Mouse (Mus musculus): ENCODE results near the gene Ehd3. TPM values are rescaled to one million over a fixed set of nuclear protein-coding genes. Genes with fewer than 3 reads are reported as not detected.

Ehd3 gene
- polyA plus RNA-seq, 1 experiment, result 7.7 TPM

DNA sequence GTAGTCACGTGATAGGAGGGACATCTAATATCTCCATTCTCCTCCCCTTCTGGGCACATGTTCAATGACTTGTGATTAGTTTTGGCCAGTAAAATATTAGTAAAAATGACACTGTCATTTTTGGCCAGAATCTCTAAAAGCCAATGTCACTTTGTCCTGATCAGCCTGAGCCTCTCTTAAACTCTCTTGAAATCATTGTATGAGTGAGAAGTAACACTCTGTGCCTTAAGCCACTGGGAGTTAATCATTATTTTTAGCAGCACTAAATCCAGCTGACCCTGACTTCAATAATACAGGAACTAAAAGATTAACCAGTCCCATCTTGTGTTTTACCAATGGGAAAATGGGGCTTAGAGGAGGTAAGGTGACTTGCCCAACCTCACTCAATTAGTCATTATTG is 43.5 kb downstream of the Ehd3 start:
- WGBS, result 84% methylated on average over 1 of the region's 1 CpGs
- Histone ChIP-seq H3K4me3 (replicated peaks; ENCODE audit: control insufficient read depth, low read depth, low read length) (no peak overlapping the region), H3K27ac (ENCODE audit: control insufficient read depth, insufficient read depth, low read depth, low read length, poor library complexity) (no peak overlapping the region), H3K4me1 (ENCODE audit: control insufficient read depth, insufficient read depth, low read length) (no peaks in the 10 kb centered on the region)
- TF ChIP-seq POLR2A (IDR thresholded peaks at IDR 0.05; ENCODE audit: borderline replicate concordance, control insufficient read depth, low read depth, low read length), result no peak
- TF ChIP-seq CTCF (IDR thresholded peaks at IDR 0.05; ENCODE audit: control insufficient read depth, insufficient read depth, low read length), result no peak

DNA sequence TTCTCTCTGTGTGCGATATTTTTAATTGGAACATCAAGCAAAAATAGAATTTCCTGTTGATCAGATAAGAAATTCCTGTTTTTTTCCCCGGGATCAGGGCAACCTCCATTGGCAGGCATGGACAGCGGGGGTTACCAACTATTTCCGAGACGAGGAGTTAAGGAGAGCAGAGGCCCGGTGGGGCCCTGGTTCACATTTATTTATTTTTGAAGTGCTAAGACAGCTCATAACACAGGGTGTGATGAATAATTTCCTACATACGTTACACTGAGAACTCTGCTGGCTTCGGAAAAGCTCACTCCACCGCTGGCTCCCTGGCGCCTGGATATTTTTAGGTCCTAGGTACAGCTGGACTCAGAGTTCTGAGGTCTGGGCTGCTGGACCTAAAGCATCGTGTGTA is 49.1 kb downstream of the Ehd3 start:
- H3K4me1 ChIP-seq (ENCODE audit: control insufficient read depth, insufficient read depth, low read length), result no peaks in the 10 kb centered on the region; the same call in 1 of the 2 replicates
- H3K27ac ChIP-seq (ENCODE audit: control insufficient read depth, insufficient read depth, low read depth, low read length, poor library complexity), result no peak overlapping the region
- TF ChIP-seq CTCF (IDR thresholded peaks at IDR 0.05; ENCODE audit: control insufficient read depth, insufficient read depth, low read length), result no peak
- TF ChIP-seq POLR2A (IDR thresholded peaks at IDR 0.05; ENCODE audit: borderline replicate concordance, control insufficient read depth, low read depth, low read length), result no peak
- H3K4me3 ChIP-seq (replicated peaks; ENCODE audit: control insufficient read depth, low read depth, low read length), result no peak overlapping the region
- 84% methylated on average over 11 of the region's 11 CpGs for WGBS

DNA sequence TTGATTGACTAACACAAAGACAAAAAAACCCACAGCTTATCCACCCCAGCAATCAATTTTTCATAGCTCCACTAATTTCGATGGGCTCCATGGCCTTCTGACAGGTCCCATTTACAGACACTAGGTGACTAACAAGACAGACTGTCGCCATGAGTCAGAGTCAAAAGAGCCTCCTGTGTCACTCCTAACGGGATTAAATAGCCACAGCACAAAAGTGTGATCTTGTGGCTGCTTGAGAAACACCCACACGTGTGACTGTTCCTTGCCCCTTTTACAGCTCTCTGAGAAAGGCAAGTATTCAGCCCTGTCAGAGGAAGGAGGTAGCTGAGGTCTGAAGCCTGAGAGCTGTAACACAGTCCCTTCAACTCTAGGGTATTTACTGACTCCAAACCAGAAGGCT is 49.8 kb downstream of the Ehd3 start:
- WGBS, result 76% methylated on average over 4 of the region's 4 CpGs
- Histone ChIP-seq H3K27ac (ENCODE audit: control insufficient read depth, insufficient read depth, low read depth, low read length, poor library complexity) (no peak overlapping the region), H3K4me1 (ENCODE audit: control insufficient read depth, insufficient read depth, low read length) (no peaks in the 10 kb centered on the region; the same call in 1 of the 2 replicates), H3K4me3 (replicated peaks; ENCODE audit: control insufficient read depth, low read depth, low read length) (no peak overlapping the region)
- TF ChIP-seq POLR2A (IDR thresholded peaks at IDR 0.05; ENCODE audit: borderline replicate concordance, control insufficient read depth, low read depth, low read length) (no peak), CTCF (IDR thresholded peaks at IDR 0.05; ENCODE audit: control insufficient read depth, insufficient read depth, low read length) (no peak)

DNA sequence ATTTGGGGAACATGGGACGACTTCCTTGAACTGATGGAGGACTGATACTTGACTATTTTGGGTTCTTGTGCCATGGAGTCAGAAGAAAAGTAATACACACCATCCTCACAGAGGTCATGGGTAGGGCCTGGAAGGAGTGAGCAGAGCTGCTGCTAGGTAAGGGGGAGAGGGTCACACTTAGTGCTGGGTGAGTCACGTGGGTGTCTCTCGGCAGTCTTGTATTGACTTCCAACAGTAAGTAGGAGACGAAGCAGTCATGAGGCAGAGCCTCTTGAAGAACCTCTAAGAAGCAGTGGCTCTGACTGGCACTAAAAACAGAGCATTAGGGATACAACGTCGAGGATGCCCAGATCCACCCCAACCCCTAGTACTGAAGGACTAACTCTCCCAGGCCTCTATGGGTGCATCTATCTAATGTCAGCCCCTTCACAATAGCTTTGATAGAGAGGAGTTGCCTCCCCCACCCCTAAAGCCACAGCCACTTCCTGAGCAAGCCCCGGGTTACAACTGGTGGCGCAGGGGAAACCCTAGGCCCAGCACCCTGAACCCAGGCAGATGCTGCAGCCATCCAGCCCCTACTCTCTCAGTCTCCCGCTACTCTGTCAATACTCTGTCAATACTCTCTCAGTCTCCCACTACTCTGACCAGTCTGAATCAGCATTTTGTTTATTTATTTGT is 65.2 kb downstream of the Ehd3 start:
- no peak for TF ChIP-seq POLR2A (IDR thresholded peaks at IDR 0.05; ENCODE audit: borderline replicate concordance, control insufficient read depth, low read depth, low read length)
- no peak for TF ChIP-seq CTCF (IDR thresholded peaks at IDR 0.05; ENCODE audit: control insufficient read depth, insufficient read depth, low read length)
- Histone ChIP-seq H3K4me1 (ENCODE audit: control insufficient read depth, insufficient read depth, low read length) (no peaks in the 10 kb centered on the region), H3K27ac (ENCODE audit: control insufficient read depth, insufficient read depth, low read depth, low read length, poor library complexity) (no peak overlapping the region), H3K4me3 (replicated peaks; ENCODE audit: control insufficient read depth, low read depth, low read length) (no peak overlapping the region)
- 65% methylated on average over 9 of the region's 9 CpGs for WGBS

DNA sequence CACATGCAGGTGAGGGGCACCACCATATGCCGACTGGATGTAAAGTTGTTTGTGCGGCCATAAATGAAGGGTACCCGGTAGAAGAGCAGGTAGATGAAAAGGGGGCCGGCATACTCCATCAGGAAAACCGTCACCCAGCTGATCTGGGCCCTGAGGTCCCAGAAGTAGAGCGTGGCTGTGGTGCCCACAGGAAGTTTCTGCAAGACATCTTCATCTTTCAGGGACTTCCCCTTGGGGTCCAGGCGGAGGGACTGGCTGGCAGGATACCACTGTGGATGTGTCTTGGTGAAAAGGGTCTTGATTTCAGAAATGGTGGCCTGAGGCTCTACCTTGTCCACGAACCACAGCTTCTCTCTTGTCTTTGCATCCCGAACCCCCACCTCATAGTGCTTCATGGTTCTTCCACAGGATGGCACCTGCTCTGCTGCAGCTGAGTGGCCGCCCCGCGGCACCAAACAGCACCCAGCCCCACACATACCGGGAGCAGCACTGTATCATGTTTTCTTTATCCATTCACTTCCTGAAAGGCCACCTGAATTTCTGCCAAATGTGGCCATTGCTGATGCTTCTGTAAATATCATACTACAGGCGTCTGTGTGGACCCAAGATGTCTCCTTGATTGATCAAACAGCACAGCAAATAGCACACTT is 67.1 kb downstream of the Ehd3 start:
- Histone ChIP-seq H3K27ac (ENCODE audit: control insufficient read depth, insufficient read depth, low read depth, low read length, poor library complexity) (no peak overlapping the region), H3K4me1 (ENCODE audit: control insufficient read depth, insufficient read depth, low read length) (no peaks in the 10 kb centered on the region), H3K4me3 (replicated peaks; ENCODE audit: control insufficient read depth, low read depth, low read length) (no peak overlapping the region)
- TF ChIP-seq POLR2A (IDR thresholded peaks at IDR 0.05; ENCODE audit: borderline replicate concordance, control insufficient read depth, low read depth, low read length), result no peak
- TF ChIP-seq CTCF (IDR thresholded peaks at IDR 0.05; ENCODE audit: control insufficient read depth, insufficient read depth, low read length), result no peak
- 48% methylated on average over 14 of the region's 14 CpGs for WGBS

DNA sequence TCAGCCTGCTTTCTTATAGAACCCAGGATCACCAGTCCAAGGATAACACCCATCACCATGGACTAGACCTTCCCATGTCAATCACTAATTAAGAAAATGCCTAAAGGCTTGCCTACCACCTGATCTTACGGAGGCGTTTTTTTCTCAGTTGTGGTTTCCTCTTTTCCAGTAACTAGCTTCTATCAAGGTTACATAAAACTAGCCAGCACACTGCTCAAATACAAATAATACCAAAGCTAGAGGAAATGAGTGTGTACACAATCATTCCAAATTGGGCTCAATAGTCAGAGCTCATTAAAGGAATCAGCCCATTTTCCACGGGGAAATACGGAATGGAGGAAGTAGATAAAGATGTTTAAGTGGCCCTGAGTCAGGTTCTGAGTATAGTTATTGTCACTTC is 71.3 kb downstream of the Ehd3 start:
- TF ChIP-seq POLR2A (IDR thresholded peaks at IDR 0.05; ENCODE audit: borderline replicate concordance, control insufficient read depth, low read depth, low read length), result no peak
- TF ChIP-seq CTCF (IDR thresholded peaks at IDR 0.05; ENCODE audit: control insufficient read depth, insufficient read depth, low read length), result no peak
- WGBS, result 5% methylated on average over 4 of the region's 4 CpGs
- Histone ChIP-seq H3K4me1 (ENCODE audit: control insufficient read depth, insufficient read depth, low read length) (no peaks in the 10 kb centered on the region), H3K27ac (ENCODE audit: control insufficient read depth, insufficient read depth, low read depth, low read length, poor library complexity) (no peak overlapping the region), H3K4me3 (replicated peaks; ENCODE audit: control insufficient read depth, low read depth, low read length) (no peak overlapping the region)

DNA sequence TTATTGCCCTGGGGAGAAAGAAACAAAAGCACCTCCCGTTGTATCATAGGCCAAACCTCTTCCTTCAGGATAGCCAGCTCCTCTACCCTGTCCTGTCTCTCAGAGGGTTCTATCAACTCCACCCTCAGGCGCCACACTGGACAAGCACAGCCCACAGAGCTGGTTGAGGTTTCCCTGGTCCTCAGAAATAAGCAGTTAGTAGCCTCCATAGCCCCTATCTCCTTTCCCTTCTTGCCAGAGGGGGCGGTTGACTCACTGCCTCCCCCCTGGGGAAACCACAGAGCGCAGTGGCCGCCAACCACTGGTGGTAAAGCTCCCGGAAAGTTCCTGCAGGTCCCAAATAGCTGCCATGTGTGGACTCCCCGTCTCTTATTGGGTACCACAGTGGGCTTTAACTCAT is 71.7 kb downstream of the Ehd3 start:
- no peaks in the 10 kb centered on the region for H3K4me1 ChIP-seq (ENCODE audit: control insufficient read depth, insufficient read depth, low read length)
- no peak overlapping the region for H3K4me3 ChIP-seq (replicated peaks; ENCODE audit: control insufficient read depth, low read depth, low read length)
- no peak for TF ChIP-seq POLR2A (IDR thresholded peaks at IDR 0.05; ENCODE audit: borderline replicate concordance, control insufficient read depth, low read depth, low read length)
- TF ChIP-seq CTCF (IDR thresholded peaks at IDR 0.05; ENCODE audit: control insufficient read depth, insufficient read depth, low read length), result no peak
- H3K27ac ChIP-seq (ENCODE audit: control insufficient read depth, insufficient read depth, low read depth, low read length, poor library complexity), result no peak overlapping the region
- WGBS, result 7% methylated on average over 7 of the region's 7 CpGs

DNA sequence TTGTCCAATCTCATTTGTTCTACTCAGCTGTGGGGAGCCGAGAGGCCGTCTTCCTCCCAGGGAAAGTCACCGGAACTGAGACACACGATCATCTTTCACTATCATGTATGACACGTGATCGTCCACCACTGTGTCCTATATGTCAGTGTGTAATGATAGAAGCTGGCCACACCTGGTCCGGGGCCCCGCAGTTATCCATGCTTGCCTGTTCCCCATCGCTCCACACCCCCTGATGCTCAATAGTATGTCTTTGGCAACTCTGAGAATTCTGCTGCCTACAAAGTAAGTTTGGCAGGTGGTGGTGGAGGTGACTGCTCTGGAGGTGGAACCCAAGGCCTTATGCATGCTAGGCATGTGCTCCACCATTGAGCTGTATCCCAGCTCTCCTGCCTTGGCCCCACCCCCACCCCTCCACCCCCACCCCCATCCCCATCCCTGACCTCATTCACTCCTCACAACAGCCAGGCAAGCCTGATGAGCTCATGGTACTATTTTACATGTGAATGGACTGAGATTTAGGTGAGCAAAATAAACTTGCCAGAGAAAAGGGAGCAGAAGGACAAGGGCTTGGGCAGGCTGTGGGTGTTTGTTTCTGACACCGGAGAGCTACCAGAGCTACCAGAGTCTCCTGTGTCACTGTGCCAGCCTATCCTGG is 75.5 kb downstream of the Ehd3 start:
- H3K27ac ChIP-seq (ENCODE audit: control insufficient read depth, insufficient read depth, low read depth, low read length, poor library complexity), result no peak overlapping the region
- H3K4me3 ChIP-seq (replicated peaks; ENCODE audit: control insufficient read depth, low read depth, low read length), result no peak overlapping the region
- TF ChIP-seq POLR2A (IDR thresholded peaks at IDR 0.05; ENCODE audit: borderline replicate concordance, control insufficient read depth, low read depth, low read length) (no peak), CTCF (IDR thresholded peaks at IDR 0.05; ENCODE audit: control insufficient read depth, insufficient read depth, low read length) (no peak)
- 90% methylated on average over 10 of the region's 10 CpGs for WGBS
- no peaks in the 10 kb centered on the region for H3K4me1 ChIP-seq (ENCODE audit: control insufficient read depth, insufficient read depth, low read length)

All from bone marrow, adult 2 months (tissue).